Mouse (Mus musculus) brain, embryonic 14.5 days (tissue): ENCODE measurements around the gene Filip1l. TPM values are rescaled to one million over a fixed set of nuclear protein-coding genes. Genes with fewer than 3 reads are reported as not detected.

ENCODE experiments used
- DNase-seq: peaks from one replicate; pipeline ENCODE4 v3.0.0-alpha.2; 2011; ENCODE audit warnings: low read depth
- CTCF ChIP-seq: fragments of 200-500 bp; IDR thresholded peaks from 2 replicates; pipeline ENCODE4 v1.5.1; 2012; ENCODE audit warnings: inconsistent platforms, mild to moderate bottlenecking, moderate library complexity, borderline replicate concordance; ENCODE audit not compliant: insufficient read depth, insufficient read length; ENCODE audit errors: extremely low read depth
- POLR2A ChIP-seq: fragments of 200-500 bp; IDR thresholded peaks from 2 replicates; pipeline ENCODE4 v1.6.1; 2012; ENCODE audit warnings: mild to moderate bottlenecking, inconsistent platforms, borderline replicate concordance; ENCODE audit not compliant: poor library complexity, insufficient read depth, insufficient read length, severe bottlenecking; ENCODE audit errors: extremely low read depth
- polyA plus RNA-seq: library from polyadenylated mRNA; depleted of rRNA; stranded (reverse); fragments of >200 nt; gene quantifications from 2 replicates; pipeline ENCODE4 v1.2.3, GENCODE M21; 2012

Filip1l gene
- polyA plus RNA-seq, 1 experiment, result 2.5 TPM

GRCm38 (mm10) chr16:57326996-57327395 lies 25.9 kb upstream of the Filip1l start:
- TF ChIP-seq CTCF (no peak), POLR2A (no peak)
- no peak for DNase-seq

- DNase-seq, result peak; percentile 11
- TF ChIP-seq CTCF (no peak), POLR2A (no peak)
These were observed 23.9 kb upstream of the Filip1l start for GRCm38 (mm10) chr16:57329028-57329427.

- no peak for DNase-seq
- TF ChIP-seq CTCF, result no peak
These were observed 22.8 kb upstream of the Filip1l start for GRCm38 (mm10) chr16:57330111-57330510.

- no peak for DNase-seq
- no peak for TF ChIP-seq CTCF
These were observed 20.6 kb upstream of the Filip1l start for GRCm38 (mm10) chr16:57332301-57332700.

- no peak for DNase-seq
- TF ChIP-seq CTCF, result no peak
- no peak for TF ChIP-seq POLR2A
These were observed 16.0 kb upstream of the Filip1l start for GRCm38 (mm10) chr16:57336770-57337423.

GRCm38 (mm10) chr16:57339765-57340612 lies 12.9 kb upstream of the Filip1l start:
- no peak for DNase-seq
- TF ChIP-seq CTCF (no peak), POLR2A (no peak)

- DNase-seq, result peak; percentile 46
- TF ChIP-seq POLR2A, result no peak
- TF ChIP-seq CTCF, result no peak
These were observed 12.3 kb upstream of the Filip1l start for GRCm38 (mm10) chr16:57340613-57340898.

GRCm38 (mm10) chr16:57346258-57346657 lies 6.6 kb upstream of the Filip1l start:
- TF ChIP-seq POLR2A, result no peak
- TF ChIP-seq CTCF, result no peak
- no peak for DNase-seq

GRCm38 (mm10) chr16:57349039-57349438 lies 3.9 kb upstream of the Filip1l start:
- TF ChIP-seq POLR2A (no peak), CTCF (no peak)
- DNase-seq, result no peak

- no peak for DNase-seq
- no peak for TF ChIP-seq CTCF
- no peak for TF ChIP-seq POLR2A
These were observed 3.2 kb upstream of the Filip1l start for GRCm38 (mm10) chr16:57349689-57350088.

- no peak for DNase-seq
These were observed 351 bp downstream of the Filip1l start for GRCm38 (mm10) chr16:57353166-57353721.

GRCm38 (mm10) chr16:57353932-57354331 lies 1.0 kb downstream of the Filip1l start:
- no peak for TF ChIP-seq POLR2A
- no peak for TF ChIP-seq CTCF

More at GRCm38 (mm10) chr16:57353166-57353721, 351 bp downstream of the Filip1l start:
- no peak for TF ChIP-seq POLR2A

More at GRCm38 (mm10) chr16:57353932-57354331, 1.0 kb downstream of the Filip1l start:
- DNase-seq, result no peak
